Mouse (Mus musculus): ENCODE data around the gene Adamts14. TPM values are rescaled to one million over a fixed set of nuclear protein-coding genes. Genes with fewer than 3 reads are reported as not detected.

Adamts14 gene
- polyA plus RNA-seq, 1 experiment from 2014 or later: 0.64 TPM

DNA sequence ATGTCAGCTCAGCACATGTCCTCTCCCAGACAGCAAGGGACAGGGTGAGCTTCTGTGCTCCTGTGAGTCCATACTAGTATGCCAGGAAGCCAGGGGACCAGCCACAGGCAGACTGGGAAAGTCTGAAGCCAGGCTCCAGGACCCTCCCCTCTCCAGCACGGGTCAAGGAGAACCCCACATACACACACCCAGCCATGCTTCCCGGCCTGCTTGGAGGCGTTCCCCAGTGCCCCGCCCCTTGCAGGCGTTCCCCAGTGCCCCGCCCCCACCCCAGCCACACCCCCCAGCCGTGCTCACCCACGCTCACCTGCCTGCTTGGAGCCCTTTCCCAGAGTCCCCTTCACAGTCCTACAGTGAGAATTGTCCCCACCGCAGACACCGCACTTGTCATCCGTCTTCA is 60.4 kb downstream of the Adamts14 start:
- 0 out of 2 replicates have a peak, but pooled peaks have one; percentile 49 for ATAC-seq (replicated peaks; ENCODE audit: insufficient number of reproducible peaks, low FRiP score, low TSS enrichment)
- H3K27ac ChIP-seq (ENCODE audit: low read depth, low read length): no peak overlapping the region
- H3K4me3 ChIP-seq (ENCODE audit: low read depth, low read length): no peak overlapping the region
- WGBS (ENCODE audit: insufficient replicate concordance): 5% methylated on average over 11 of the region's 11 CpGs
- H3K27me3 ChIP-seq (ENCODE audit: control insufficient read depth, insufficient read depth, low read length): peaks cover 9% of the 10 kb centered on the region; the same call in 1 of the 2 replicates
- H3K36me3 ChIP-seq (ENCODE audit: control insufficient read depth, insufficient read depth, low read length): no peaks in the 10 kb centered on the region
- H3K9me3 ChIP-seq (replicated peaks; ENCODE audit: control insufficient read depth, low read length): no peaks in the 10 kb centered on the region
- peak overlapping the region; percentile 16; the same call in 1 of the 2 replicates for H3K4me2 ChIP-seq
- 0 out of 2 replicates have a peak, but pooled peaks cover 3% of the 10 kb centered on the region for H3K4me1 ChIP-seq (ENCODE audit: control insufficient read depth, insufficient read depth, low read length)
- no peak overlapping the region for H3K9ac ChIP-seq (ENCODE audit: low read depth, low read length)

DNA sequence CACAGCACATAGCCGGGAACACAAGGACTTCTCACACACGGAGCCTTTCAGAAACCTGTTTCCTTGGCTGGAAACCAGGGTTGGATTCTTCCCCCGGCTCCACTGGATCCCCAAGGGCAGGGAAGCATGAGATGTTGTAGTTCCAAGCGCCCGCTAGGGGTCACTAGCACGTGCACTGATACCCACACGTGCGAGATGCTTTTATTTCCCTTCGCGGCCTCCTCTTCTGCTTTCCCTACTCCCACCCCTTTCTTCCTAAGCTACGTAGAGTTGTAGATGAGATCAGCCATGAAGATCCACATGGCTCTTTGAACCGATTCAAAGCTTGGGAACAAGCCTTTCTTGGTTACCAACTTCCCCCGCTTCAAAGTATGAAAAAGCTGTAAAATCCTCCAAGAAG is 61.5 kb downstream of the Adamts14 start:
- Histone ChIP-seq H3K9me3 (replicated peaks; ENCODE audit: control insufficient read depth, low read length) (no peaks in the 10 kb centered on the region), H3K27me3 (ENCODE audit: control insufficient read depth, insufficient read depth, low read length) (peaks cover 9% of the 10 kb centered on the region; the same call in 1 of the 2 replicates), H3K27ac (ENCODE audit: low read depth, low read length) (no peak overlapping the region), H3K4me2 (no peak overlapping the region), H3K4me3 (ENCODE audit: low read depth, low read length) (no peak overlapping the region), H3K4me1 (ENCODE audit: control insufficient read depth, insufficient read depth, low read length) (0 out of 2 replicates have a peak, but pooled peaks cover 3% of the 10 kb centered on the region), H3K36me3 (ENCODE audit: control insufficient read depth, insufficient read depth, low read length) (no peaks in the 10 kb centered on the region), H3K9ac (ENCODE audit: low read depth, low read length) (no peak overlapping the region)
- 11% methylated on average over 13 of the region's 13 CpGs for WGBS (ENCODE audit: insufficient replicate concordance)
- ATAC-seq (replicated peaks; ENCODE audit: insufficient number of reproducible peaks, low FRiP score, low TSS enrichment): no peak

DNA sequence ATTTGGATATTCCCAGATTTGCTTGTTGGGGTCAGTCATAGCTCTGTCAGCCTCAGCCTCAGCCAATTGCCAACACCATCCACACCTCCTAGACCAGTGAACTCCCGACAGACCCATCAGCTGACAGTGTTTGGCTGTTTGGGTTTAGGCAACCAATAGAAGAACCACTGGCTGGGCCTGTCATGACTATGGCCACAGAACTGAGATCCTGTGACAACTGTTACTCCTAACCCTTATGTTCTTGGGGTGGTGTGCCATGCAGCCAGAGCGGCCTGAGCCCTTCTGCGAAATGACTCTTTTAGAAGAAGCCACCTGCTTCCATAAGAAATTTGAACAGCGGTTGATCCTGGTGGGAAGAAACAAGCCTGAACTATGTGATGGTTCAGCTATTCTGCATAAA is 62.1 kb downstream of the Adamts14 start:
- H3K4me3 ChIP-seq (ENCODE audit: low read depth, low read length): no peak overlapping the region
- H3K27ac ChIP-seq (ENCODE audit: low read depth, low read length): no peak overlapping the region
- 65% methylated on average over 4 of the region's 4 CpGs for WGBS (ENCODE audit: insufficient replicate concordance)
- H3K4me1 ChIP-seq (ENCODE audit: control insufficient read depth, insufficient read depth, low read length): 0 out of 2 replicates have a peak, but pooled peaks cover 1% of the 10 kb centered on the region
- no peaks in the 10 kb centered on the region for H3K9me3 ChIP-seq (replicated peaks; ENCODE audit: control insufficient read depth, low read length)
- peaks cover 9% of the 10 kb centered on the region; the same call in 1 of the 2 replicates for H3K27me3 ChIP-seq (ENCODE audit: control insufficient read depth, insufficient read depth, low read length)
- ATAC-seq (replicated peaks; ENCODE audit: insufficient number of reproducible peaks, low FRiP score, low TSS enrichment): no peak
- no peak overlapping the region for H3K9ac ChIP-seq (ENCODE audit: low read depth, low read length)
- H3K4me2 ChIP-seq: no peak overlapping the region
- H3K36me3 ChIP-seq (ENCODE audit: control insufficient read depth, insufficient read depth, low read length): no peaks in the 10 kb centered on the region

DNA sequence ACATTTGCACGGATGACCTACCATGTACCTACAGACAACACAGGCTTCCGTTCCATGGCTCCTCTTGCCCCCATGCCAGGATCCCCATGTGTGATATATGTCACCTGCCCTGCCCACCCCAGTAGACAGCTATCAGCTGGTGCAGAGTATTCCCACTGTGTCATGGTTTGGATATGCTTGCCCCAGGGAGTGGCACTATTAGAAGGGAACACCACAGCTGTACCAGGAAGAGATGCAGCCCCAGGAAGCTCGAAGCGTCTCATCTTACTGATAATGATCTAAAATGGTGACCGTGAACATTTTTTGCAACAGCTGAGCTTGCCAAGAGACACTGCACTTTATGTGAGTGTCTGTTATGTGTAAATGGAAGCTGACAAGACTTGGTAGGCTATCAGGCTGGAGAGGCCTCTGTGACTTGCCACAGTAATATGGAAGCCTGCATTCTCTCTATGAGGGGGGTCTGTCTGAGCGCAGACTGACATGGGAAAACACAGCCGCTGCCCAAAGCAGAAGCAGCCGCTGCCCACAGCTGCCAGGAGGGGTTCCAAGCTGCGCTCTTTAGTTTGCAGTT is 65.0 kb downstream of the Adamts14 start:
- H3K36me3 ChIP-seq (ENCODE audit: control insufficient read depth, insufficient read depth, low read length): no peaks in the 10 kb centered on the region
- WGBS (ENCODE audit: insufficient replicate concordance): 75% methylated on average over 9 of the region's 9 CpGs
- no peak for ATAC-seq (replicated peaks; ENCODE audit: insufficient number of reproducible peaks, low FRiP score, low TSS enrichment)
- peaks cover 8% of the 10 kb centered on the region; the same call in 1 of the 2 replicates for H3K27me3 ChIP-seq (ENCODE audit: control insufficient read depth, insufficient read depth, low read length)
- no peaks in the 10 kb centered on the region for H3K4me1 ChIP-seq (ENCODE audit: control insufficient read depth, insufficient read depth, low read length)
- H3K9ac ChIP-seq (ENCODE audit: low read depth, low read length): no peak overlapping the region
- H3K4me3 ChIP-seq (ENCODE audit: low read depth, low read length): no peak overlapping the region
- no peaks in the 10 kb centered on the region for H3K9me3 ChIP-seq (replicated peaks; ENCODE audit: control insufficient read depth, low read length)
- no peak overlapping the region for H3K27ac ChIP-seq (ENCODE audit: low read depth, low read length)
- no peak overlapping the region for H3K4me2 ChIP-seq

DNA sequence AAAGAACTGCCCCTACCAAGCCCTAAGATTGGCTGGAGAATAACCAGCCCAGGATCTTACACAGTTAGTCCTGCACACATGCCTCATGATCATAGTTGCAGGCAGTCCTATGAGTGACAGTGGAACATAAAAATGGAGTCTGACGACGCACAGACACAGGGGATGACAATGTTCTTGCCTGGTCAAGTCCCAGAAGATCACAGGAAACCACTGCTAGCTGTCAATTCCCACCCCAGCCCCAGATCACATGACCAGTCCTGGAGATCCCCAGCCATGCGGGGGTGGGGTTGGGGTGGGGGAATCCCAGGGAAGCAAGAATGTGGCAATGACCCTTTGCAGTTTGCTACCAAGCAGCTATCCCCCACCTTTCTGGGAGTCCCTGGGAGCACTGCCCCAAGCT is 69.3 kb downstream of the Adamts14 start:
- Histone ChIP-seq H3K4me3 (ENCODE audit: low read depth, low read length) (no peak overlapping the region), H3K36me3 (ENCODE audit: control insufficient read depth, insufficient read depth, low read length) (no peaks in the 10 kb centered on the region), H3K4me2 (no peak overlapping the region), H3K4me1 (ENCODE audit: control insufficient read depth, insufficient read depth, low read length) (no peaks in the 10 kb centered on the region), H3K9ac (ENCODE audit: low read depth, low read length) (no peak overlapping the region), H3K9me3 (replicated peaks; ENCODE audit: control insufficient read depth, low read length) (no peaks in the 10 kb centered on the region), H3K27me3 (ENCODE audit: control insufficient read depth, insufficient read depth, low read length) (peaks cover 3% of the 10 kb centered on the region; the same call in 1 of the 2 replicates), H3K27ac (ENCODE audit: low read depth, low read length) (no peak overlapping the region)
- no peak for ATAC-seq (replicated peaks; ENCODE audit: insufficient number of reproducible peaks, low FRiP score, low TSS enrichment)
- WGBS (ENCODE audit: insufficient replicate concordance): 41% methylated on average over 3 of the region's 3 CpGs

DNA sequence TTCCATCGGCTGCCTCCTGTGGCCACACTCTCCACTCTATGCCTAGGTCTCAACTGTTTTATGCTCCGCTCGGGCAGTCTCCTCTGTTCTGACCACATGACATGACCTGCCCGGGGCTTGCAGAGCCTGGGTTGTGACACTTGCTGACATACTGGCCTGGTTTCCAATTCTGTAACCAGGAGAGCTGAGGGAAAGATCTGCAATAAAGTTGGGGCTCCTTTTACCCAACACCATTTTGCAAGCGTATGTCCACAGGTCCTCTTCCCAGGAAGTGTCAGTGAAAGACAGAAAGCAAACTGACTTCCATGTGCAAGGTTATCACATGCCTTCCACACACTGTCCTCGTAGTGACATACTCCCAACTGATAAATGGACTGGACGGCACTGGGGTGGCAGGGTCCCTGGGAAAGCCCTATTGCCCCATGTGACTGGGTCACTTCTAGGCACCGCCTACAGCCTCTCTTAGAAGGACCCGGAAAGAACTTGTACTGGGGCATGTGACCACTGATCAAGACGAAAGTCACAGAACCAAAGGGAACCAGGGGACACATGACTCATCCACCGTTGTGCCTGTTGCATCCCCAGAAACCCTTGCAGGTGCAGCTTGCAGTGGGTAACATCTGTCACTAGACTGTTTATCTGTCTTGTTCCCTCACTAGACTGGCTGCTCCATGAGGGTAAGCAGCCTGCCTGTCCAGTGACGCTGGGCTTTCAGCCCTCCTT is 71.5 kb downstream of the Adamts14 start:
- H3K36me3 ChIP-seq (ENCODE audit: control insufficient read depth, insufficient read depth, low read length): no peaks in the 10 kb centered on the region

DNA sequence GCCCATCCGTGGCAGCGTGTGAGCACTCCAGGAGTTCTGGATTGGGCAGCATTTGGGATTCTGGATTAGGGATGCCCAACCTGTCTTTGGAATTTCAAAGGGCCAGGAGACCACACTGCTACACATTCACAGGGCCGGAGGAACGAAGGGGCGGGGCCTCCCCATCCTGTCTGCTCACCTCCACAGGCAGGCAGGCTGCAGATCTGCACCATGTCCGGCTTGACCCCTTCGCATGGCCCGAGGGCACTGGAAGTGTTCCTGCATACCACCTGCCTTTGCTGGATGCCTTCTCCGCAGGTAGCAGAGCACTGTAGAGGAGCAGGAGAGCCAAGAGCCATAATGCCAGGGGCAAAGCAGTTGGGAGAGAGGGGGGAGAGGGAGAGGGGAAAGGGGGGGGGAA is 72.2 kb downstream of the Adamts14 start:
- ATAC-seq (replicated peaks; ENCODE audit: insufficient number of reproducible peaks, low FRiP score, low TSS enrichment): no peak
- no peaks in the 10 kb centered on the region for H3K4me1 ChIP-seq (ENCODE audit: control insufficient read depth, insufficient read depth, low read length)
- H3K27ac ChIP-seq (ENCODE audit: low read depth, low read length): no peak overlapping the region
- H3K36me3 ChIP-seq (ENCODE audit: control insufficient read depth, insufficient read depth, low read length): no peaks in the 10 kb centered on the region
- H3K4me3 ChIP-seq (ENCODE audit: low read depth, low read length): no peak overlapping the region
- H3K4me2 ChIP-seq: no peak overlapping the region
- 55% methylated on average over 9 of the region's 9 CpGs for WGBS (ENCODE audit: insufficient replicate concordance)
- H3K9ac ChIP-seq (ENCODE audit: low read depth, low read length): no peak overlapping the region
- H3K9me3 ChIP-seq (replicated peaks; ENCODE audit: control insufficient read depth, low read length): no peaks in the 10 kb centered on the region
- H3K27me3 ChIP-seq (ENCODE audit: control insufficient read depth, insufficient read depth, low read length): peaks cover 8% of the 10 kb centered on the region; the same call in 1 of the 2 replicates

More for the DNA sequence above, 71.5 kb downstream of the Adamts14 start:
- Histone ChIP-seq H3K27me3 (ENCODE audit: control insufficient read depth, insufficient read depth, low read length) (peaks cover 8% of the 10 kb centered on the region; the same call in 1 of the 2 replicates), H3K9ac (ENCODE audit: low read depth, low read length) (no peak overlapping the region), H3K4me1 (ENCODE audit: control insufficient read depth, insufficient read depth, low read length) (no peaks in the 10 kb centered on the region), H3K9me3 (replicated peaks; ENCODE audit: control insufficient read depth, low read length) (no peaks in the 10 kb centered on the region), H3K4me2 (no peak overlapping the region), H3K4me3 (ENCODE audit: low read depth, low read length) (no peak overlapping the region), H3K27ac (ENCODE audit: low read depth, low read length) (no peak overlapping the region)
- no peak for ATAC-seq (replicated peaks; ENCODE audit: insufficient number of reproducible peaks, low FRiP score, low TSS enrichment)
- 62% methylated on average over 12 of the region's 12 CpGs for WGBS (ENCODE audit: insufficient replicate concordance)

DNA sequence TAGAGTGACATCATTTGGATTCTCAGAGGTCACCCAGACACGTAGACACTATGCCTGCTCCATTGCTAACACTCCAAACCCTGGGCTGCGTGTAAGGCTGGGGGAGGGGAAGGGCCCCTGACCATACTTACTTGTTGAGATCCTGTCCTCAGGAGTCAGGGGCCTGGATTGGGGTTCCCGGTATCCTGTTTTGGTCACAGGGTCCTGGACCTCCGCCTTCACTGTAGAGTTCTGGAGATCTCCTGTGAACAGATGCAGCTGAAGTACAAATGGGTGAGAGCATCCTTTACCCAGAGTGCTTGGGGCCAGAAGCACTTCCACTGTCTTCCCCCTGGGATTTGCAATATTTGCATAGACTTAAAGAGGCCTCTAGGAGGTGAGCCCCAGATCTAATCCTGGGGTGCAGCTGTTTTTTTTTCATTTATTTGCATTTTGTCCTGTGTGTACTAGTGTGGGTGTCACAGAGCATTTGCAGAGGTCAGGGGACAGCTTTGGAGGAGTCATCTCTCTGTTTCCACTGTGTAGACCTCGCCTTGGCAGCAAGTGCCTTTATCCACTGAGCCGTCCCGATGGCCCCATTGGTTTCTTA is 72.9 kb downstream of the Adamts14 start:
- Histone ChIP-seq H3K4me2 (no peak overlapping the region), H3K4me3 (ENCODE audit: low read depth, low read length) (no peak overlapping the region), H3K36me3 (ENCODE audit: control insufficient read depth, insufficient read depth, low read length) (no peaks in the 10 kb centered on the region), H3K27me3 (ENCODE audit: control insufficient read depth, insufficient read depth, low read length) (peaks cover 6% of the 10 kb centered on the region; the same call in 1 of the 2 replicates), H3K9ac (ENCODE audit: low read depth, low read length) (no peak overlapping the region), H3K4me1 (ENCODE audit: control insufficient read depth, insufficient read depth, low read length) (no peaks in the 10 kb centered on the region), H3K27ac (ENCODE audit: low read depth, low read length) (no peak overlapping the region), H3K9me3 (replicated peaks; ENCODE audit: control insufficient read depth, low read length) (no peaks in the 10 kb centered on the region)
- no peak for ATAC-seq (replicated peaks; ENCODE audit: insufficient number of reproducible peaks, low FRiP score, low TSS enrichment)
- 74% methylated on average over 7 of the region's 7 CpGs for WGBS (ENCODE audit: insufficient replicate concordance)
